8 mouse cellular contexts compared by ENCODE assay signal in the genomic region with DNA sequence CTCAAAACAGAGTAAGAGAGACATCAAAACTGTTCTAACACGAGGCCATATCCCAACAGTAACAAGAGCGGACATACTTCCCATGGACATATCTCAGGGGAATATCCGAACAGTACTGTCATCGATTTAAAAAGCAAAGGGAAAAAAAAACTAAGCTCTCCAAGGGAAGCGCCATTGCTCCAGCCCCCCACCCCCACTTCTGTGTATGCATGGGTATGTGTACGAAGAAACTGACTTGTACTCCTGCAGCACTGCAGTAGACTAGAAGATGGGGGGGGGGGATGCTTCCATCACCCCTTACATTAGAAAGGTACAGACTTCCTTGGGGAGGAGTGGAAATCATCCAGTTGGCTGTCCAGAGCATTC. TPM values are rescaled to one million over a fixed set of nuclear protein-coding genes. Genes with fewer than 3 reads are reported as not detected.
DNase-seq lines count a peak whose midpoint lies in the region; ATAC-seq and TF ChIP-seq lines count a peak whose summit lies in the region.

No protein-coding gene starts in this region.

- H3K27ac ChIP-seq in heart, embryonic 16.5 days (ENCODE audit: low read length): peak overlapping the region; percentile 99
- no peak overlapping the region; the same call in 1 of the 2 replicates for H3K27ac ChIP-seq in ES-E14 (ENCODE audit: insufficient read depth, low read depth, low read length, poor library complexity, severe bottlenecking)
- peak overlapping the region; percentile 97 for H3K27ac ChIP-seq in forebrain, embryonic 15.5 days (replicated peaks)
- H3K27ac ChIP-seq in liver, postnatal 0 days (ENCODE audit: low read depth): 0 out of 2 replicates have a peak overlapping the region, but pooled peaks have one; percentile 89

- no peaks in the 10 kb centered on the region; the same call in 1 of the 2 replicates for H3K9me3 ChIP-seq in heart, embryonic 16.5 days (replicated peaks; ENCODE audit: control insufficient read depth, low read length)
- H3K9me3 ChIP-seq in ES-E14 (ENCODE audit: control insufficient read depth, insufficient read depth, low read depth, low read length): no peaks in the 10 kb centered on the region
- no peaks in the 10 kb centered on the region for H3K9me3 ChIP-seq in forebrain, embryonic 15.5 days
- H3K9me3 ChIP-seq in liver, postnatal 0 days (ENCODE audit: low read length): no peaks in the 10 kb centered on the region

- H3K9ac ChIP-seq in heart, embryonic 16.5 days (ENCODE audit: low read length): peak overlapping the region; percentile 100
- H3K9ac ChIP-seq in ES-E14 (ENCODE audit: insufficient read depth, low read depth, low read length, poor library complexity, severe bottlenecking): peak overlapping the region; percentile 97; the same call in 1 of the 2 replicates
- peak overlapping the region; percentile 97 for H3K9ac ChIP-seq in forebrain, embryonic 15.5 days (replicated peaks)
- H3K9ac ChIP-seq in liver, postnatal 0 days (replicated peaks): peak overlapping the region; percentile 95

- H3K4me2 ChIP-seq in heart, embryonic 16.5 days (ENCODE audit: low read depth, low read length): peak overlapping the region; percentile 93
- H3K4me2 ChIP-seq in forebrain, embryonic 15.5 days (replicated peaks): peak overlapping the region; percentile 62
- peak overlapping the region; percentile 82 for H3K4me2 ChIP-seq in liver, postnatal 0 days (ENCODE audit: low read depth, low read length)

- in situ Hi-C loops in ES-E14 (cut with MboI; ENCODE audit: low sequenced_read_pairs in 2 of 2, unreplicated experiment in 2 of 2): no loop called here

- WGBS in heart, embryonic 16.5 days: 4% methylated on average over 6 of the region's 6 CpGs
- WGBS in forebrain, embryonic 15.5 days: 4% methylated on average over 6 of the region's 6 CpGs
- 8% methylated on average over 6 of the region's 6 CpGs for WGBS in liver, postnatal 0 days (ENCODE audit: insufficient replicate concordance)

- ATAC-seq in heart, embryonic 16.5 days (replicated peaks; ENCODE audit: extremely low read depth, insufficient read depth, low FRiP score): no peak
- ATAC-seq in forebrain, embryonic 15.5 days (replicated peaks): peak; percentile 5
- no peak for ATAC-seq in liver, postnatal 0 days
- no peak for ATAC-seq in cerebellum, adult (ENCODE audit: insufficient number of reproducible peaks, low FRiP score, low TSS enrichment)

- H3K36me3 ChIP-seq in heart, embryonic 16.5 days (ENCODE audit: control insufficient read depth, insufficient read depth): no peaks in the 10 kb centered on the region
- H3K36me3 ChIP-seq in ES-E14 (ENCODE audit: control insufficient read depth, insufficient read depth, low read length, poor library complexity, severe bottlenecking): 0 out of 2 replicates have a peak, but pooled peaks cover 2% of the 10 kb centered on the region
- H3K36me3 ChIP-seq in forebrain, embryonic 15.5 days: no peaks in the 10 kb centered on the region
- H3K36me3 ChIP-seq in liver, postnatal 0 days (replicated peaks; ENCODE audit: insufficient read depth, low read length): peaks cover 10% of the 10 kb centered on the region

- H3K4me1 ChIP-seq in heart, embryonic 16.5 days (ENCODE audit: control insufficient read depth, insufficient read depth, low read length): peaks cover 10% of the 10 kb centered on the region
- H3K4me1 ChIP-seq in ES-E14 (ENCODE audit: control insufficient read depth in 2 of 2, insufficient read depth in 2 of 2, low read length in 2 of 2, poor library complexity in 1 of 2): peaks cover 2 to 3% of the 10 kb centered on the region in 2 experiments; a peak in 2 of 4 replicates
- H3K4me1 ChIP-seq in forebrain, embryonic 15.5 days: peaks cover 31% of the 10 kb centered on the region
- H3K4me1 ChIP-seq in liver, postnatal 0 days (ENCODE audit: insufficient read depth): peaks cover 14% of the 10 kb centered on the region

- no peak for TF ChIP-seq EP300 in liver, postnatal 0 days (IDR thresholded peaks at IDR 0.05; ENCODE audit: low read depth)

- TF ChIP-seq CTCF in liver, postnatal 0 days (IDR thresholded peaks at IDR 0.05; ENCODE audit: low read depth): no peak

- peak overlapping the region; percentile 100 for H3K4me3 ChIP-seq in heart, embryonic 16.5 days (ENCODE audit: low read length)
- H3K4me3 ChIP-seq in ES-E14 (ENCODE audit: insufficient read depth in 1 of 2, low read depth in 1 of 2, low read length in 2 of 2, poor library complexity in 1 of 2, severe bottlenecking in 1 of 2): peak overlapping the region; percentile 85 to 91
- peak overlapping the region; percentile 95 for H3K4me3 ChIP-seq in forebrain, embryonic 15.5 days
- H3K4me3 ChIP-seq in liver, postnatal 0 days (ENCODE audit: low read depth, low read length): peak overlapping the region; percentile 82

- H3K27me3 ChIP-seq in heart, embryonic 16.5 days (ENCODE audit: control insufficient read depth, insufficient read depth, low read length): no peaks in the 10 kb centered on the region
- no peaks in the 10 kb centered on the region for H3K27me3 ChIP-seq in forebrain, embryonic 15.5 days
- H3K27me3 ChIP-seq in liver, postnatal 0 days (ENCODE audit: insufficient read depth, low read length): no peaks in the 10 kb centered on the region

- DNase-seq in heart, adult 18-20 months: no peak
- no peak for DNase-seq in ES-E14 (ENCODE audit: low read depth, low spot score)
- peak; percentile 21 for DNase-seq in liver, postnatal 0 days
- DNase-seq in urinary bladder, postnatal 36 days (ENCODE audit: low spot score in 2 of 2): no peak
- no peak for DNase-seq in layer of hippocampus, postnatal 36 days

TF ChIP-seq in ES-E14, 5 proteins besides CTCF, POLR2A, EP300 and RAD21:
- TF ChIP-seq ZC3H11A (IDR thresholded peaks at IDR 0.05; ENCODE audit: borderline replicate concordance, low read depth, low read length) (no peak), HCFC1 (IDR thresholded peaks at IDR 0.05; ENCODE audit: borderline replicate concordance, insufficient read depth, low read length) (no peak), CHD2 (IDR thresholded peaks at IDR 0.05; ENCODE audit: low read depth, low read length) (no peak), ZNF384 (IDR thresholded peaks at IDR 0.05; ENCODE audit: low read depth, low read length) (no peak), MAFK (IDR thresholded peaks at IDR 0.05; ENCODE audit: insufficient read depth, low read depth, low read length) (no peak)

RNA-seq across cellular contexts. Expression of gene Taok1, which starts 1.2 kb away (rescaled TPM):
- polyA plus RNA-seq in heart, embryonic 16.5 days (2015; fragmentation: Nextera tagmentation; extraction: Ambion mirVana): 10.1 and 12.0 TPM in 2 replicates
- 10 to 100 TPM; 53.3 to 54.0 TPM for total RNA-seq in heart, adult 18-20 months (2021)
- 48.4 and 60.8 TPM in 2 replicates for total RNA-seq in ES-E14 (2012; rRNA removed)
- polyA plus RNA-seq in forebrain, embryonic 15.5 days (2015; fragmentation: Nextera tagmentation; extraction: Ambion mirVana): 27.0 and 28.9 TPM in 2 replicates
- 4.8 and 5.0 TPM in 2 replicates for polyA plus RNA-seq in liver, postnatal 0 days (2015; fragmentation: Nextera tagmentation; extraction: Ambion mirVana)
- total RNA-seq in layer of hippocampus, postnatal 36 days (2021): 100 to 1,000 TPM; 114 to 116 TPM
